ENCODE assay signal across 9 mouse cellular contexts in the genomic region with DNA sequence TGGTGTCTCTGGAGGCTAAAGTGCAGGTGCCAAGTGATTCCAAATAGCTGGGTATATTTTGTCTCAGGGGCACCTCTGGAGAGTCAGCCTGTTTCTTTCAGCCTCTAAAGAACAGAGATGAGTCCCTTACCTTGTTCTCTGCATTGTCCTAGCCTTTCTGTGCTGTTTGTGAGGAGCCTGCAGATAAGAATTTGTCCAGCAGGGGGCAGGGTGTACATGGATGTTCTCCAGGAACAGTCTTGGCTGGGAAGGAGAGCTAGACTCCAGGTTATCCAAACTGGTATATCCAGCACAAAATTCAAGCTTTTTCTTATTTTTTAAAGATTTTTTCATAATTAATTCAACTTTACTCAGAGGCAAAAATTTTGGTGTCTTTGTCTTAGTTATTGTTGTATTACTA. TPM values are rescaled to one million over a fixed set of nuclear protein-coding genes. Genes with fewer than 3 reads are reported as not detected.
DNase-seq lines count a peak whose midpoint lies in the region; ATAC-seq and TF ChIP-seq lines count a peak whose summit lies in the region.
"Had no signal": no experiment of that assay in that cellular context is flagged by ENCODE, and none has a peak within 500 bp of the region (broad histone marks: within the 10 kb centered on the region; RNA-seq: fewer than 3 reads in every experiment).

No protein-coding gene starts in this region.

- H3K9ac ChIP-seq in forebrain, postnatal 0 days, result no peak overlapping the region
- no peak overlapping the region for H3K9ac ChIP-seq in forebrain, embryonic 13.5 days
- no peak overlapping the region for H3K9ac ChIP-seq in CH12.LX (ENCODE audit: insufficient read depth, low read depth)
- H3K9ac ChIP-seq in midbrain, embryonic 14.5 days (replicated peaks; ENCODE audit: low read length), result no peak overlapping the region
- H3K9ac ChIP-seq: heart, embryonic 15.5 days had no signal

- no peaks in the 10 kb centered on the region for H3K9me3 ChIP-seq in forebrain, postnatal 0 days (ENCODE audit: low read length)
- no peaks in the 10 kb centered on the region for H3K9me3 ChIP-seq in forebrain, embryonic 13.5 days (replicated peaks)
- H3K9me3 ChIP-seq in CH12.LX (replicated peaks; ENCODE audit: low read length), result no peaks in the 10 kb centered on the region
- no peaks in the 10 kb centered on the region for H3K9me3 ChIP-seq in midbrain, embryonic 14.5 days (ENCODE audit: control insufficient read depth, low read length)
- H3K9me3 ChIP-seq: heart, embryonic 15.5 days had no signal

- TF ChIP-seq EP300 in CH12.LX (IDR thresholded peaks at IDR 0.05; ENCODE audit: low read length), result no peak

- H3K4me2 ChIP-seq in forebrain, postnatal 0 days (ENCODE audit: low read depth), result no peak overlapping the region
- no peak overlapping the region for H3K4me2 ChIP-seq in forebrain, embryonic 13.5 days
- no peak overlapping the region for H3K4me2 ChIP-seq in CH12.LX (ENCODE audit: insufficient read depth, low read depth, poor library complexity, severe bottlenecking)
- H3K4me2 ChIP-seq in midbrain, embryonic 14.5 days (ENCODE audit: low read length), result no peak overlapping the region
- H3K4me2 ChIP-seq: heart, embryonic 15.5 days had no signal

- no peak overlapping the region for H3K4me3 ChIP-seq in forebrain, postnatal 0 days (ENCODE audit: low read depth, low read length)
- H3K4me3 ChIP-seq in forebrain, embryonic 13.5 days, result no peak overlapping the region
- H3K4me3 ChIP-seq in CH12.LX (replicated peaks in 1 of 3; ENCODE audit: low read depth in 2 of 3, low read length in 2 of 3, poor library complexity in 1 of 3), result no peak overlapping the region
- H3K4me3 ChIP-seq in midbrain, embryonic 14.5 days (replicated peaks; ENCODE audit: low read depth, low read length), result no peak overlapping the region
- H3K4me3 ChIP-seq: heart, embryonic 15.5 days had no signal

- dilution Hi-C loops in CH12.LX (cut with MboI; ENCODE audit: extremely low pct_ligation_motif_present, extremely low pct_unique_long_range_greater_than_20kb, low sequenced_read_pairs), result no loop called here

- no peaks in the 10 kb centered on the region for H3K4me1 ChIP-seq in forebrain, postnatal 0 days (ENCODE audit: insufficient read depth)
- H3K4me1 ChIP-seq in forebrain, embryonic 13.5 days, result no peaks in the 10 kb centered on the region
- H3K4me1 ChIP-seq in CH12.LX (ENCODE audit: control insufficient read depth in 1 of 2, insufficient read depth in 2 of 2), result no peaks in the 10 kb centered on the region
- H3K4me1 ChIP-seq in midbrain, embryonic 14.5 days (ENCODE audit: control insufficient read depth, insufficient read depth, low read length), result no peaks in the 10 kb centered on the region
- H3K4me1 ChIP-seq: heart, embryonic 15.5 days had no signal

- in situ Hi-C loops in CH12.LX (cut with MboI; ENCODE audit: low pct_ligation_motif_present, low pct_unique_long_range_greater_than_20kb, low sequenced_read_pairs), result no loop called here

- TF ChIP-seq POLR2A in CH12.LX (IDR thresholded peaks at IDR 0.05; ENCODE audit: low read depth, low read length), result no peak

- H3K79me2 ChIP-seq in CH12.LX (replicated peaks; ENCODE audit: control insufficient read depth, extremely low read depth, insufficient read depth, poor library complexity, severe bottlenecking), result no peaks in the 10 kb centered on the region

- peak; percentile 48 for DNase-seq in forebrain, postnatal 0 days
- DNase-seq in CH12.LX (ENCODE audit: extremely low read depth), result peak; percentile 27
- peak; percentile 51 to 54 for DNase-seq in cerebellum, adult 18-20 months
- DNase-seq in gastrocnemius, adult 8-10 months (ENCODE audit: low spot score in 2 of 2), result peak; percentile 2 to 4
- peak; percentile 33 to 74 for DNase-seq in layer of hippocampus, postnatal 25 days (ENCODE audit: extremely low spot score in 1 of 2, low spot score in 1 of 2)
- peak; percentile 76 for DNase-seq in midbrain, embryonic 14.5 days
- DNase-seq in thymus, postnatal 36 days, result peak; percentile 5 to 8

- H3K27ac ChIP-seq in forebrain, postnatal 0 days (ENCODE audit: low read depth, low read length), result no peak overlapping the region
- no peak overlapping the region for H3K27ac ChIP-seq in forebrain, embryonic 13.5 days
- H3K27ac ChIP-seq in CH12.LX (ENCODE audit: insufficient read depth, low read depth), result no peak overlapping the region
- H3K27ac ChIP-seq in midbrain, embryonic 14.5 days (replicated peaks; ENCODE audit: low read depth, low read length), result no peak overlapping the region
- H3K27ac ChIP-seq: heart, embryonic 15.5 days had no signal

- no peaks in the 10 kb centered on the region for H3K36me3 ChIP-seq in forebrain, postnatal 0 days (ENCODE audit: insufficient read depth)
- H3K36me3 ChIP-seq in forebrain, embryonic 13.5 days (ENCODE audit: poor library complexity, severe bottlenecking), result no peaks in the 10 kb centered on the region
- H3K36me3 ChIP-seq in CH12.LX (replicated peaks in 1 of 2; ENCODE audit: control insufficient read depth in 1 of 2, insufficient read depth in 1 of 2, low read length in 1 of 2), result no peaks in the 10 kb centered on the region
- no peaks in the 10 kb centered on the region for H3K36me3 ChIP-seq in midbrain, embryonic 14.5 days (ENCODE audit: control insufficient read depth, insufficient read depth, low read length)
- H3K36me3 ChIP-seq: heart, embryonic 15.5 days had no signal

- peak; percentile 30 for TF ChIP-seq RAD21 in CH12.LX (IDR thresholded peaks at IDR 0.05; ENCODE audit: low read depth, low read length)

- H3K27me3 ChIP-seq in forebrain, postnatal 0 days (ENCODE audit: insufficient read depth, low read length), result no peaks in the 10 kb centered on the region
- H3K27me3 ChIP-seq in forebrain, embryonic 13.5 days, result no peaks in the 10 kb centered on the region
- no peaks in the 10 kb centered on the region for H3K27me3 ChIP-seq in CH12.LX (replicated peaks)
- H3K27me3 ChIP-seq in midbrain, embryonic 14.5 days (ENCODE audit: control insufficient read depth, insufficient read depth, low read length), result no peaks in the 10 kb centered on the region
- H3K27me3 ChIP-seq: heart, embryonic 15.5 days had no signal

- TF ChIP-seq CTCF in forebrain, postnatal 0 days (IDR thresholded peaks at IDR 0.05; ENCODE audit: low read depth), result peak; percentile 64
- TF ChIP-seq CTCF in CH12.LX (conservative IDR thresholded peaks at IDR 0.05 in 1 of 2, IDR thresholded peaks at IDR 0.05 in 1 of 2; ENCODE audit: low read depth in 2 of 2, low read length in 2 of 2), result peak in 1 of 2 experiments; percentile 62; a peak in 2 of 4 replicates

- ATAC-seq in forebrain, postnatal 0 days, result no peak
- ATAC-seq in forebrain, embryonic 13.5 days, result no peak
- ATAC-seq in midbrain, embryonic 14.5 days (ENCODE audit: low FRiP score, low TSS enrichment), result no peak

TF ChIP-seq in CH12.LX, 34 proteins besides CTCF, POLR2A, EP300 and RAD21:
- no peak for TF ChIP-seq USF2 (conservative IDR thresholded peaks at IDR 0.05; ENCODE audit: low read depth, low read length)
- no peak for TF ChIP-seq JUN (IDR thresholded peaks at IDR 0.05; ENCODE audit: insufficient read depth, low read depth, low read length)
- peak; percentile 30 for TF ChIP-seq SMC3 (IDR thresholded peaks at IDR 0.05; ENCODE audit: low read depth, low read length)
- TF ChIP-seq NRF1 (IDR thresholded peaks at IDR 0.05; ENCODE audit: low read depth, low read length), result no peak
- TF ChIP-seq HCFC1 (IDR thresholded peaks at IDR 0.05; ENCODE audit: low read depth, low read length), result no peak
- TF ChIP-seq CHD1 (IDR thresholded peaks at IDR 0.05; ENCODE audit: low read depth, low read length), result no peak
- no peak for TF ChIP-seq ELF1 (IDR thresholded peaks at IDR 0.05; ENCODE audit: low read depth, low read length)
- no peak for TF ChIP-seq MYC (IDR thresholded peaks at IDR 0.05; ENCODE audit: low read depth, low read length)
TF ChIP-seq in CH12.LX: peak in this region for 1.

RNA-seq across cellular contexts. Expression of a gene that starts 11.8 kb away (rescaled TPM):
- total RNA-seq in forebrain, postnatal 0 days (2014; rRNA removed), result not detected in 2 replicates
- polyA plus RNA-seq in forebrain, postnatal 0 days (2015; fragmentation: Nextera tagmentation; extraction: Ambion mirVana), result not detected in 2 replicates
- not detected in 2 replicates for polyA plus RNA-seq in forebrain, embryonic 13.5 days (2015; fragmentation: Nextera tagmentation; extraction: Ambion mirVana)
- not detected in 2 replicates for total RNA-seq in CH12.LX (2012; rRNA removed)
- not detected in 2 replicates for total RNA-seq in CH12.LX (2014; rRNA removed)
- polyA plus RNA-seq in CH12.LX (2012; ENCODE audit: insufficient read length, low read depth), result not detected in 2 replicates
- not detected for total RNA-seq in gastrocnemius, adult 8-10 months (2022)
- total RNA-seq in layer of hippocampus, postnatal 25 days (2021), result not detected
- not detected in 2 replicates for polyA plus RNA-seq in midbrain, embryonic 14.5 days (2014; fragmentation: Nextera tagmentation; extraction: Ambion mirVana)
- polyA plus RNA-seq: heart, embryonic 15.5 days had no signal

RNA-seq across cellular contexts. Expression of a gene that starts 28.6 kb away (rescaled TPM):
- total RNA-seq in forebrain, postnatal 0 days (2014; rRNA removed), result 0.38 TPM in 1 of 2 replicates, not detected in the other
- not detected in 2 replicates for polyA plus RNA-seq in forebrain, postnatal 0 days (2015; fragmentation: Nextera tagmentation; extraction: Ambion mirVana)
- polyA plus RNA-seq in forebrain, embryonic 13.5 days (2015; fragmentation: Nextera tagmentation; extraction: Ambion mirVana), result not detected in 2 replicates
- total RNA-seq in CH12.LX (2012; rRNA removed) (not detected in 2 replicates), CH12.LX (2014; rRNA removed) (not detected in 2 replicates)
- not detected in 2 replicates for polyA plus RNA-seq in CH12.LX (2012; ENCODE audit: insufficient read length, low read depth)
- total RNA-seq in gastrocnemius, adult 8-10 months (2022), result not detected
- total RNA-seq in layer of hippocampus, postnatal 25 days (2021), result not detected
- not detected in 2 replicates for polyA plus RNA-seq in midbrain, embryonic 14.5 days (2014; fragmentation: Nextera tagmentation; extraction: Ambion mirVana)
- polyA plus RNA-seq: heart, embryonic 15.5 days had no signal

RNA-seq across cellular contexts. Expression of a gene that starts 42.0 kb away (rescaled TPM):
- total RNA-seq in forebrain, postnatal 0 days (2014; rRNA removed), result not detected in 2 replicates
- not detected in 2 replicates for polyA plus RNA-seq in forebrain, postnatal 0 days (2015; fragmentation: Nextera tagmentation; extraction: Ambion mirVana)
- polyA plus RNA-seq in forebrain, embryonic 13.5 days (2015; fragmentation: Nextera tagmentation; extraction: Ambion mirVana), result not detected in 2 replicates
- total RNA-seq in CH12.LX (2012; rRNA removed), result 0.38 and 0.51 TPM in 2 replicates
- not detected in 2 replicates for total RNA-seq in CH12.LX (2014; rRNA removed)
- polyA plus RNA-seq in CH12.LX (2012; ENCODE audit: insufficient read length, low read depth), result 0.59 TPM in 1 of 2 replicates, not detected in the other
- not detected for total RNA-seq in gastrocnemius, adult 8-10 months (2022)
- not detected for total RNA-seq in layer of hippocampus, postnatal 25 days (2021)
- polyA plus RNA-seq in midbrain, embryonic 14.5 days (2014; fragmentation: Nextera tagmentation; extraction: Ambion mirVana), result not detected in 2 replicates
- polyA plus RNA-seq: heart, embryonic 15.5 days had no signal

Comparison
In these comparisons a context has a peak if more than half of its experiments do, and no peak if none do; other contexts are left out.
1. DNase-seq: peak in every context shown above with its lines; median percentile 76 in midbrain, embryonic 14.5 days; 54 in layer of hippocampus, postnatal 25 days; 52 in cerebellum, adult 18-20 months; 48 in forebrain, postnatal 0 days; 27 in CH12.LX; 6 in thymus, postnatal 36 days; 3 in gastrocnemius, adult 8-10 months.